Mouse (Mus musculus): ENCODE data around the gene Csrnp3. TPM values are rescaled to one million over a fixed set of nuclear protein-coding genes. Genes with fewer than 3 reads are reported as not detected.

Gene Csrnp3
- polyA plus RNA-seq, 1 experiment: 0.08 TPM

- Histone ChIP-seq H3K4me3 (ENCODE audit: control insufficient read depth, insufficient read depth, low read length) (no peak overlapping the region), H3K36me3 (ENCODE audit: control insufficient read depth, insufficient read depth, low read length) (no peaks in the 10 kb centered on the region), H3K4me1 (replicated peaks; ENCODE audit: control insufficient read depth, insufficient read depth, low read length) (no peaks in the 10 kb centered on the region), H3K27ac (ENCODE audit: control insufficient read depth, insufficient read depth, low read length) (no peak overlapping the region), H3K27me3 (ENCODE audit: control insufficient read depth, insufficient read depth, low read length) (no peaks in the 10 kb centered on the region)
- no peak for DNase-seq
- WGBS: 95% methylated on average over 21 of the region's 21 CpGs
- TF ChIP-seq CTCF (IDR thresholded peaks at IDR 0.05; ENCODE audit: borderline replicate concordance, control insufficient read depth, extremely low read depth, insufficient read depth, low read length, poor library complexity) (no peak), POLR2A (IDR thresholded peaks at IDR 0.05; ENCODE audit: control insufficient read depth, extremely low read depth, insufficient read depth, low read length, poor library complexity) (no peak)
These were observed 195.8 kb downstream of the Csrnp3 start for GRCm38 (mm10) chr2:66041203-66041916.

GRCm38 (mm10) chr2:66041917-66042419 lies 196.4 kb downstream of the Csrnp3 start:
- TF ChIP-seq CTCF (IDR thresholded peaks at IDR 0.05; ENCODE audit: borderline replicate concordance, control insufficient read depth, extremely low read depth, insufficient read depth, low read length, poor library complexity) (no peak), POLR2A (IDR thresholded peaks at IDR 0.05; ENCODE audit: control insufficient read depth, extremely low read depth, insufficient read depth, low read length, poor library complexity) (no peak)
- WGBS: 79% methylated on average over 9 of the region's 9 CpGs

GRCm38 (mm10) chr2:66043441-66044404 lies 198.2 kb downstream of the Csrnp3 start:
- Histone ChIP-seq H3K36me3 (ENCODE audit: control insufficient read depth, insufficient read depth, low read length) (no peaks in the 10 kb centered on the region), H3K27ac (ENCODE audit: control insufficient read depth, insufficient read depth, low read length) (no peak overlapping the region), H3K27me3 (ENCODE audit: control insufficient read depth, insufficient read depth, low read length) (no peaks in the 10 kb centered on the region), H3K4me3 (ENCODE audit: control insufficient read depth, insufficient read depth, low read length) (no peak overlapping the region), H3K4me1 (replicated peaks; ENCODE audit: control insufficient read depth, insufficient read depth, low read length) (no peaks in the 10 kb centered on the region)
- DNase-seq: no peak
- TF ChIP-seq POLR2A (IDR thresholded peaks at IDR 0.05; ENCODE audit: control insufficient read depth, extremely low read depth, insufficient read depth, low read length, poor library complexity) (no peak), CTCF (IDR thresholded peaks at IDR 0.05; ENCODE audit: borderline replicate concordance, control insufficient read depth, extremely low read depth, insufficient read depth, low read length, poor library complexity) (no peak)
- WGBS: 86% methylated on average over 17 of the region's 17 CpGs

More at GRCm38 (mm10) chr2:66041917-66042419, 196.4 kb downstream of the Csrnp3 start:
- Histone ChIP-seq H3K27ac (ENCODE audit: control insufficient read depth, insufficient read depth, low read length) (no peak overlapping the region), H3K4me1 (replicated peaks; ENCODE audit: control insufficient read depth, insufficient read depth, low read length) (no peaks in the 10 kb centered on the region), H3K27me3 (ENCODE audit: control insufficient read depth, insufficient read depth, low read length) (no peaks in the 10 kb centered on the region), H3K4me3 (ENCODE audit: control insufficient read depth, insufficient read depth, low read length) (no peak overlapping the region), H3K36me3 (ENCODE audit: control insufficient read depth, insufficient read depth, low read length) (no peaks in the 10 kb centered on the region)
- no peak for DNase-seq

- H3K27me3 ChIP-seq (ENCODE audit: control insufficient read depth, insufficient read depth, low read length): no peaks in the 10 kb centered on the region
- no peak for TF ChIP-seq POLR2A (IDR thresholded peaks at IDR 0.05; ENCODE audit: control insufficient read depth, extremely low read depth, insufficient read depth, low read length, poor library complexity)
- TF ChIP-seq CTCF (IDR thresholded peaks at IDR 0.05; ENCODE audit: borderline replicate concordance, control insufficient read depth, extremely low read depth, insufficient read depth, low read length, poor library complexity): no peak
- H3K27ac ChIP-seq (ENCODE audit: control insufficient read depth, insufficient read depth, low read length): no peak overlapping the region
- no peak overlapping the region for H3K4me3 ChIP-seq (ENCODE audit: control insufficient read depth, insufficient read depth, low read length)
- WGBS: 92% methylated on average over 12 of the region's 12 CpGs
- DNase-seq: no peak
- H3K36me3 ChIP-seq (ENCODE audit: control insufficient read depth, insufficient read depth, low read length): no peaks in the 10 kb centered on the region
- H3K4me1 ChIP-seq (replicated peaks; ENCODE audit: control insufficient read depth, insufficient read depth, low read length): no peaks in the 10 kb centered on the region
These were observed 199.0 kb downstream of the Csrnp3 start for GRCm38 (mm10) chr2:66044405-66045089.

- H3K4me3 ChIP-seq (ENCODE audit: control insufficient read depth, insufficient read depth, low read length): no peak overlapping the region
- no peaks in the 10 kb centered on the region for H3K36me3 ChIP-seq (ENCODE audit: control insufficient read depth, insufficient read depth, low read length)
- H3K27me3 ChIP-seq (ENCODE audit: control insufficient read depth, insufficient read depth, low read length): no peaks in the 10 kb centered on the region
- no peak for DNase-seq
- TF ChIP-seq POLR2A (IDR thresholded peaks at IDR 0.05; ENCODE audit: control insufficient read depth, extremely low read depth, insufficient read depth, low read length, poor library complexity): no peak
- H3K27ac ChIP-seq (ENCODE audit: control insufficient read depth, insufficient read depth, low read length): no peak overlapping the region
- WGBS: 84% methylated on average over 10 of the region's 10 CpGs
- no peaks in the 10 kb centered on the region for H3K4me1 ChIP-seq (replicated peaks; ENCODE audit: control insufficient read depth, insufficient read depth, low read length)
These were observed 217.7 kb downstream of the Csrnp3 start for GRCm38 (mm10) chr2:66063291-66063690.

GRCm38 (mm10) chr2:66069454-66069853 lies 223.9 kb downstream of the Csrnp3 start:
- Histone ChIP-seq H3K27ac (ENCODE audit: control insufficient read depth, insufficient read depth, low read length) (no peak overlapping the region), H3K4me1 (replicated peaks; ENCODE audit: control insufficient read depth, insufficient read depth, low read length) (no peaks in the 10 kb centered on the region), H3K4me3 (ENCODE audit: control insufficient read depth, insufficient read depth, low read length) (no peak overlapping the region), H3K27me3 (ENCODE audit: control insufficient read depth, insufficient read depth, low read length) (no peaks in the 10 kb centered on the region), H3K36me3 (ENCODE audit: control insufficient read depth, insufficient read depth, low read length) (no peaks in the 10 kb centered on the region)
- no peak for DNase-seq
- WGBS: 72% methylated on average over 6 of the region's 6 CpGs
- no peak for TF ChIP-seq CTCF (IDR thresholded peaks at IDR 0.05; ENCODE audit: borderline replicate concordance, control insufficient read depth, extremely low read depth, insufficient read depth, low read length, poor library complexity)
- TF ChIP-seq POLR2A (IDR thresholded peaks at IDR 0.05; ENCODE audit: control insufficient read depth, extremely low read depth, insufficient read depth, low read length, poor library complexity): no peak
